Mouse (Mus musculus): ENCODE data around the gene Ftl1.

Gene Ftl1

DNA sequence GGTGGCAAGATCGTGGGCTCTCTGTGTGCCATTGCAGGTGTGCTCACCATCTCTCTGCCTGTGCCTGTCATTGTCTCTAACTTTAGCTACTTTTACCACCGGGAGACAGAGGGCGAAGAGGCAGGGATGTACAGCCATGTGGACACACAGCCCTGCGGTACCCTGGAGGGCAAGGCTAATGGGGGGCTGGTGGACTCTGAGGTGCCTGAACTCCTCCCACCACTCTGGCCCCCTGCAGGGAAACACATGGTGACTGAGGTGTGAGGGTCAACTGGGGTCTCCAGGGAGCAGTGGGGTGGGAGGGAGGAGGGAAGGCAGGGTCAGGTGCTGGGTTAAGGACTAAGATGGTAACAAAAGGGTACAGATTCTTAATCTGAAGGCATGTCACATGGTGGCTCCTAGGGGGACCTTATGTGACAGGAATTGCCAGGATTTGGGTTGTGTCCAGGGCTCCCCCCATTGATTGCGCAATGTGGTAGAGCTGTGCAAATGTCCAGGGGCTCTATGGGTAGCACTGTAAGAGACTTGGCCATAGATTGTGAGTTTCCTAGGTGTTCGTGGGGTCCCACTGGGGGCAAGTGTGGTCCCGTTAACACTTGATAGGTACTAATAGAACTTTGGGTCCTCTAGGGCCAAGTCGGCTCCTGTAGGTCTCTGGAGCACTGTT lies 50.1 kb downstream of the Ftl1 start:
- DNase-seq: no peak

DNA sequence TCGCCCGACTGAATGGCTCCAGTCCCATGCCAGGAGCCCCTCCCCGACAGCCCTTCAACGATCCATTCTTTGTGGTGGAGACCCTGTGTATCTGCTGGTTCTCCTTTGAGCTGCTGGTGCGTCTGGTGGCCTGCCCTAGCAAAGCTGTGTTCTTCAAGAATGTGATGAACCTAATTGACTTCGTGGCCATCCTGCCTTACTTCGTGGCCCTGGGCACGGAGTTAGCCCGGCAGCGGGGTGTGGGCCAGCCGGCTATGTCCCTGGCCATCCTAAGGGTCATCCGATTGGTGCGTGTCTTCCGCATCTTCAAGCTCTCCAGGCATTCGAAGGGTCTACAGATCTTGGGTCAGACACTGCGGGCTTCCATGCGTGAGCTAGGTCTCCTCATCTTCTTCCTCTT lies 50.7 kb downstream of the Ftl1 start:
- no peak for DNase-seq

DNA sequence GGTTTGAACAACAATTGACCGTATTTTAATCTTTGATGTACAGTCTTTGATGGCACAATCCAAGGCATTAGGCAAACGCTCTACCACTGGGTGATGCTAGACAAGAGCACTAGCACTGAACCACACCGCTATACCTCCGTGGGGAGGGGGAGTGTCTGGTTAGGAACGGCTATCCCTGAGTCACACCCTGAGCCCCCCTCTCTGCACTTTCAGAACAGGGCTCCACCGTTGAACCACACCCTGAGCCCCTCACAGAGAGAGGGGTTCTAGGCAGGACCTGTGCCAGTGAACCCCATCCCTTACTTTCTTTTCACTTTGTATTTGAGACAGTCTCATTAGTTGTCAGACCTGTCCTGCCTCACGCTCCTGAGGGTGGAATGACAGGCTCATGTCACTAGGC lies 51.3 kb downstream of the Ftl1 start:
- no peak for DNase-seq
